Mouse (Mus musculus) G1E (cell line): ENCODE measurements around the gene Hnrnph1. TPM values are rescaled to one million over a fixed set of nuclear protein-coding genes. Genes with fewer than 3 reads are reported as not detected.

ENCODE experiments used
- ATAC-seq: 2 replicates; pipeline ENCODE4 v1.8.0; 2016; ENCODE audit warnings: mild to moderate bottlenecking; ENCODE audit not compliant: insufficient number of reproducible peaks, poor library complexity, low FRiP score, severe bottlenecking; ENCODE audit errors: extremely low read depth
- DNase-seq: peaks from one replicate; pipeline ENCODE4 v3.0.0; 2012; ENCODE audit warnings: low spot score
- H3K27me3 ChIP-seq: 2 replicates; pipeline ENCODE4 v1.6.1; 2012; ENCODE audit warnings: mild to moderate bottlenecking, low read length, inconsistent platforms; ENCODE audit not compliant: insufficient read depth
- H3K36me3 ChIP-seq: replicated peaks from 2 replicates; pipeline ENCODE3; 2012; ENCODE audit warnings: mild to moderate bottlenecking, inconsistent platforms
- H3K4me1 ChIP-seq: 2 replicates; pipeline ENCODE4 v1.6.1; 2012; ENCODE audit warnings: low read depth, low read length, inconsistent platforms, mixed read lengths; ENCODE audit not compliant: insufficient read depth
- H3K4me3 ChIP-seq: 2 replicates; pipeline ENCODE4 v1.5.1; 2012; ENCODE audit warnings: low read depth, mild to moderate bottlenecking, inconsistent platforms, low read length, moderate library complexity, mixed read lengths
- H3K9me3 ChIP-seq: replicated peaks from 2 replicates; pipeline ENCODE4 v1.6.1; 2012; ENCODE audit warnings: inconsistent platforms
- CTCF ChIP-seq: IDR thresholded peaks from 2 replicates; pipeline ENCODE4 v1.5.1; 2012; ENCODE audit warnings: low read depth, low read length, inconsistent platforms, mixed read lengths
- GATA1 ChIP-seq: IDR thresholded peaks from 2 replicates; pipeline ENCODE4 v1.6.1; 2012; ENCODE audit warnings: borderline replicate concordance, low read length, inconsistent platforms, mixed read lengths
- GATA2 ChIP-seq: IDR thresholded peaks from 2 replicates; pipeline ENCODE4 v1.6.1; 2012; ENCODE audit warnings: low read depth, low read length, inconsistent platforms, borderline replicate concordance
- POLR2AphosphoS5 ChIP-seq: IDR thresholded peaks from 2 replicates; pipeline ENCODE4 v1.6.1; 2012; ENCODE audit warnings: low read depth, low read length, inconsistent platforms; ENCODE audit not compliant: insufficient replicate concordance
- TAL1 ChIP-seq: conservative IDR thresholded peaks from 2 replicates; pipeline ENCODE4 v1.6.1; 2012; ENCODE audit warnings: low read depth, low read length, inconsistent platforms, mixed read lengths
- polyA plus RNA-seq: library from polyadenylated mRNA; stranded (reverse); fragments of >175 nt; gene quantifications from 2 replicates; pipeline ENCODE4 v1.2.3, GENCODE M21; 2012
- total RNA-seq, 2 experiments: library from RNA; stranded (forward) in 1 of 2; stranded (reverse) in 1 of 2; fragments of 200-1000 nt in 1 of 2; fragments of >200 nt in 1 of 2; fragmentation: Nextera tagmentation in 1 of 2; gene quantifications; 2 replicates each; pipeline ENCODE4 v1.2.3; 2014 to 2017

Hnrnph1 gene
- total and polyA plus RNA-seq, 3 experiments, result 230 to 593 (median 360) TPM

DNA sequence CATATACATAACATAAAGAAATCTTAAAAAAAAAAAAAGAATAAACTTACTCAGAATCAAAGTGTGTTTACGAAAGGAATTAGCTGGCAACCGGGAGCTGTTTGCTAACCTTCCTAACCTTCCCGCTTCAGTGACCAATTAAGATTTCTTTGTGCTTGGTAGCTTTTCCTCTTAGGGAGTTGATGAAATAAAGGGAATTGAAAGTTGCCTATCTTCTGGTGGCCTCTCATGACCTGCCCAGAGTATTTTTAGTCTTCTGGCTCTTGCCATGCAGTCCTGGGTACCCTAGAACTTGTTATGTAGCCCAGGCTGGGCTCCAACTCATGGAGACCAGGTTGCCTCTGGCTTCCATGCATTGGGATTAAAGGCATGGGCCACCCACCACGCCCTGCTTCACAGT, 31.3 kb upstream of the Hnrnph1 start:
- Histone ChIP-seq H3K27me3 (peaks cover 8% of the 10 kb centered on the region), H3K36me3 (no peaks in the 10 kb centered on the region), H3K4me1 (no peaks in the 10 kb centered on the region), H3K4me3 (no peak overlapping the region), H3K9me3 (no peaks in the 10 kb centered on the region)
- DNase-seq (no peak), ATAC-seq (no peak)
- TF ChIP-seq GATA1 (no peak), CTCF (no peak), GATA2 (no peak), TAL1 (no peak), POLR2AphosphoS5 (no peak)

DNA sequence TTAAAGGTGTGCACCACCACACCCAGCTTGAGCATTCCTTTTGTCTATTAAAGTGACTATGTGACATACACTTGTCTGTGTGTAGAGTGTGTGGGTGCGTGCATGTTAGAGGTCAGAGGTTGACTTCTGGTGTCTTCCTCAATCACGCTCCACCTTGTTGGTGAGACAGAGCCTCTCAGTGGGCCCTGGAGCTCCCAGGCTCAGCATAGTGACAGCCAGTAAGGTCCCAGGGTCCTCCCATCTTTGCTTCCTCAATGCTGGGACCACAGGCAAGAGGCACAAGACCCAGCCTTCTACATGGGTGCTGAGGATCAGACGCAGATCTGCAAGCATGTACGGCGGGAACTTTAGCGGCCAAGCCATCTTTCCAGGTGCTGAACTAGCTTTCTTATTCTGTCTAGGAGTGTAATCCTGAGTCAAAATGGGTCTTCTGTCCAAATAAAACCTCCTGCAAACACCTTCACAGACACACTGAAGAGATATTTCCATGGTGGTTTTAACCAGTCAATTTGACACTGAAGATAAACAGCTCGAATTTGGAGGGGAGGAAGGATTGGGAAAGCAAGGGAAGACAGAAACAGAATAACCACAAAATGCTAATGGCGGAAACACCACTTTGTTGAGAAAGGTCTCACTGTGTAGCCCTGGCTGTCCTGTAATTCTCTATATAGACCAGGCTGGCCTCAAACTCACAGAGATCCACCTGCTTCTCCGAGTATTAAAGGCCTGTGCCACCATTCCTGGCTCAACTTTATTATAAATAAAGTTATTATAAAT, 30.3 kb upstream of the Hnrnph1 start:
- DNase-seq (no peak), ATAC-seq (no peak)
- H3K4me1 ChIP-seq, result no peaks in the 10 kb centered on the region
- TF ChIP-seq POLR2AphosphoS5 (no peak), GATA2 (no peak), CTCF (no peak), TAL1 (no peak), GATA1 (no peak)
- peaks cover 8% of the 10 kb centered on the region for H3K27me3 ChIP-seq
- no peaks in the 10 kb centered on the region for H3K9me3 ChIP-seq
- no peak overlapping the region for H3K4me3 ChIP-seq
- no peaks in the 10 kb centered on the region for H3K36me3 ChIP-seq

DNA sequence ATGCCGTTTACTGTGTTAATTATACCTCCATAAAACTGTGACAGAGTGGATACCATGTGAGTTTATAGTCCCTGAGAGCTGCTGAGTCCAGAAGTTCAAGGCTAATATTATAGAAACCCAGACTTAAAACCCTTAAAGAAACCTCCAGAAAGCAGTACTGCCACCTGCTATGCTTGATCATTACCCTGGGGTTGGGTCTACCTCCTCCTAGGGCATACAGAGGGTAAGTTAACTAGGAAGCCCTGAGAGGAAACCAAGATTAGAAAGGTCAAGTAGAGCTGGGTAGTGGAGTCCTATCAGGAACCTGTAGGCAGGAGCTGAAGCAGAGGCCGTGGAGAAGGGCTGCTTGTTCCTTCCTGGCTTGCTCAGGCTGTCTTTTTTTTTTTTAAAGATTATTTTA, 24.6 kb upstream of the Hnrnph1 start:
- Histone ChIP-seq H3K27me3 (peaks cover 16% of the 10 kb centered on the region), H3K36me3 (no peaks in the 10 kb centered on the region), H3K4me3 (no peak overlapping the region), H3K9me3 (peaks cover 7% of the 10 kb centered on the region; the same call in 1 of the 2 replicates), H3K4me1 (peaks cover 7% of the 10 kb centered on the region)
- no peak for TF ChIP-seq GATA1
- no peak for TF ChIP-seq CTCF
- TF ChIP-seq POLR2AphosphoS5, result no peak
- TF ChIP-seq TAL1, result no peak
- no peak for TF ChIP-seq GATA2
- ATAC-seq (no peak), DNase-seq (no peak)

DNA sequence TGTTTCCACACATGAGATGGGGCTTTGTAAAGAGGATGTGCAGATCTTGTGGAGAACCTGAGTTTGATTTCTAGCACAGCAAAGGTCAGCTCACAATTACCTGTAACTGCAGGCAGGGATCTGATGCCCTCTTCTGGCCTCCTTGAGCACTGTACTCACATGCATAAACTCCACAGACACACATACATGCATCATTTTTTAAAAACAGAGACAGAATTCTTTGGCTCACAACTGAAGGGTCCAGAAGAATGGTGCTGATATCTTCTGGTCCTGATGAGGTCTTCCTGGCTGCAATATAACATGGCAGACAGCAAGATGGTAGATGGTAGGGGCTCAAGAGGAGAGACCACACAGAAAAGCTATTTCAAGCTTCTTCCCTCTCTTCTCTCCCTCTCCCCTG, 22.6 kb upstream of the Hnrnph1 start, which contains the start of gene Cby3:
TSS of gene Cby3 (plus strand) at position 301 of the 400 bp plus-strand sequence.
- TF ChIP-seq CTCF (no peak), TAL1 (no peak), GATA2 (no peak), POLR2AphosphoS5 (no peak), GATA1 (no peak)
- H3K9me3 ChIP-seq, result peaks cover 9% of the 10 kb centered on the region
- no peak within 1 kb of the TSS for H3K4me3 ChIP-seq
- DNase-seq (no peak), ATAC-seq (no peak)
- H3K36me3 ChIP-seq, result no peaks in the 10 kb centered on the region
- H3K27me3 ChIP-seq, result peaks cover 30% of the 10 kb centered on the region
- H3K4me1 ChIP-seq, result peaks cover 10% of the 10 kb centered on the region

DNA sequence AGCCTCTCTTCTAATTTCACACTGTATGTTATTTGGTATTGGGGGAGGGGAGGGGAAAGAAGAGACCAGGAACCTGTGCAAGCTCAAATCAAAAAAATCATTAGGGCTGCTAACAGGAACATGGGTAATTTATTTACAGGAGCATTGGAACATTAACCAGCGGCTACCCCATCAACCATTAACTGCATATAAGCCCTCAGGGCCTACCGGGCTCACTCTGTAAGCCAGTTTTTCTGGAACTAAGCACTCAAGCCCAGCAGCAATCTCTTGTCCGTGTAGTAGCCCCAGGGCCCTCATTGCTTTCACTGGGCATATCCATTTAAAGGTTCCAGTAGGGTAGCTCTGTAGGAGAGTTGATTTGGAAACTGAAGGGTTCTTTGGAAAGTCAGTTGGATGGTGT, 21.9 kb upstream of the Hnrnph1 start:
- peaks cover 14% of the 10 kb centered on the region for H3K9me3 ChIP-seq
- DNase-seq (no peak), ATAC-seq (no peak)
- no peaks in the 10 kb centered on the region for H3K36me3 ChIP-seq
- H3K4me3 ChIP-seq, result no peak overlapping the region
- H3K4me1 ChIP-seq, result peaks cover 15% of the 10 kb centered on the region
- TF ChIP-seq TAL1, result no peak
- no peak for TF ChIP-seq CTCF
- no peak for TF ChIP-seq GATA1
- peaks cover 35% of the 10 kb centered on the region for H3K27me3 ChIP-seq

DNA sequence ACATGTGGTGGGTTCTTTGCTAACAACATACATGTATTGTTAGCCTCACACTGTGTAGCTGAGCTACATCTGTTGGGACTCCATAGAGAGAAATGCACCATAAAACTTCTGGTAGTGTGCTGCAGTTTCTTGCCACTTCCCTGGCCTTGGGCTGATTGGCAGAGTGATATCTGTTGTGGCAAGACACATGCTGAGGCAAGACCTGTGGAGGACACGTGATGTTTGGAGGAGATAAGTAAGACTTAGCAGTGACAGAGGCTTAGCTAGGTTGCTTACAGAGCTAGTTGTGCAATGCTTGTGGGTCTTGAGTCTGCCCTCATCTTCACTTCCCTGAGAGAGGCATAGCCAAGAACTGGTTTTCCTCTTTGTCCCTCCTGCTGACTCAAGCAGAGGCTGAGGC, 21.4 kb upstream of the Hnrnph1 start:
- peaks cover 14% of the 10 kb centered on the region for H3K9me3 ChIP-seq
- ATAC-seq (no peak), DNase-seq (no peak)

More for the DNA sequence above, 21.4 kb upstream of the Hnrnph1 start:
- no peaks in the 10 kb centered on the region for H3K36me3 ChIP-seq
- H3K4me1 ChIP-seq, result peaks cover 15% of the 10 kb centered on the region
- no peak overlapping the region for H3K4me3 ChIP-seq
- TF ChIP-seq CTCF (no peak), POLR2AphosphoS5 (no peak), GATA2 (no peak), TAL1 (no peak), GATA1 (no peak)
- peaks cover 36% of the 10 kb centered on the region for H3K27me3 ChIP-seq
